13 mouse cellular contexts compared by ENCODE assay signal in the genomic region with DNA sequence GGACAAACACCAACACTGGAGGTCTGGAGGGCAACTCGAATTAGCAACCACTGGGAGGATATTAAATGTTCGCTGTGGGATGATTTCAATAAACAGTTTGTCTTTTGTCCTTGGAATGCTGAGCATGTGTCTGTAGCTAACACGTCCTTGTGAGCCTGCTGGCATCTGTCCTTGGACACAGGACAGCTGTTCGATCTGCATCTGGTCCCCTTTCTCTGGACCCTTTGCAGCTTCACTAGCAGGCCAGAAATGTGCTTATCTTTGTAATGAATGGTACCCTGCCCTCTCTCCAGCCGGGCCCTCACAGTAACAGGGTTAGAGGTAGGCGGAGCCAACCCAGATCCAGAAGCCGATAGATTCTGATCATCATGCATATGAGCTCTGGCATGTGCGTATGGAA. TPM values are rescaled to one million over a fixed set of nuclear protein-coding genes. Genes with fewer than 3 reads are reported as not detected.
DNase-seq lines count a peak whose midpoint lies in the region; ATAC-seq and TF ChIP-seq lines count a peak whose summit lies in the region.
"Had no signal": no experiment of that assay in that cellular context is flagged by ENCODE, and none has a peak within 500 bp of the region (broad histone marks: within the 10 kb centered on the region; RNA-seq: fewer than 3 reads in every experiment).

No protein-coding gene starts in this region.

- no peaks in the 10 kb centered on the region for H3K27me3 ChIP-seq in intestine, embryonic 14.5 days (replicated peaks; ENCODE audit: control insufficient read depth, insufficient read depth, low read length)
- H3K27me3 ChIP-seq in intestine, postnatal 0 days (replicated peaks; ENCODE audit: control insufficient read depth, insufficient read depth, low read length), result no peaks in the 10 kb centered on the region
- H3K27me3 ChIP-seq in neural tube, embryonic 15.5 days (replicated peaks), result no peaks in the 10 kb centered on the region

- no peak overlapping the region for H3K4me2 ChIP-seq in intestine, embryonic 14.5 days (ENCODE audit: low read length)
- no peak overlapping the region for H3K4me2 ChIP-seq in intestine, postnatal 0 days (replicated peaks; ENCODE audit: low read depth)
- H3K4me2 ChIP-seq in neural tube, embryonic 15.5 days, result no peak overlapping the region
- H3K4me2 ChIP-seq: liver, embryonic 11.5 days had no signal

- WGBS in intestine, embryonic 14.5 days, result 32% methylated on average over 8 of the region's 8 CpGs
- 46% methylated on average over 8 of the region's 8 CpGs for WGBS in intestine, postnatal 0 days
- 65% methylated on average over 8 of the region's 8 CpGs for WGBS in neural tube, embryonic 15.5 days

- H3K4me3 ChIP-seq in intestine, embryonic 14.5 days (ENCODE audit: low read depth, low read length), result no peak overlapping the region
- no peak overlapping the region for H3K4me3 ChIP-seq in intestine, postnatal 0 days (ENCODE audit: low read depth, low read length)
- H3K4me3 ChIP-seq in neural tube, embryonic 15.5 days (replicated peaks), result no peak overlapping the region
- H3K4me3 ChIP-seq: heart, adult 2 months; myocyte had no signal

- no peaks in the 10 kb centered on the region for H3K36me3 ChIP-seq in intestine, embryonic 14.5 days (ENCODE audit: control insufficient read depth, insufficient read depth, low read length)
- H3K36me3 ChIP-seq in intestine, postnatal 0 days (ENCODE audit: control insufficient read depth, insufficient read depth), result no peaks in the 10 kb centered on the region
- no peaks in the 10 kb centered on the region for H3K36me3 ChIP-seq in neural tube, embryonic 15.5 days

- no peak for TF ChIP-seq CTCF in intestine, postnatal 0 days (IDR thresholded peaks at IDR 0.05; ENCODE audit: low read depth)

- H3K9me3 ChIP-seq in intestine, embryonic 14.5 days (ENCODE audit: control insufficient read depth, low read length), result no peaks in the 10 kb centered on the region
- no peaks in the 10 kb centered on the region for H3K9me3 ChIP-seq in intestine, postnatal 0 days (ENCODE audit: control insufficient read depth)
- no peaks in the 10 kb centered on the region for H3K9me3 ChIP-seq in neural tube, embryonic 15.5 days (replicated peaks)

- peak overlapping the region; percentile 48; the same call in 1 of the 2 replicates for H3K27ac ChIP-seq in intestine, embryonic 14.5 days (ENCODE audit: low read depth)
- no peak overlapping the region for H3K27ac ChIP-seq in intestine, postnatal 0 days (ENCODE audit: low read depth, low read length)
- peak overlapping the region; percentile 33; the same call in 1 of the 2 replicates for H3K27ac ChIP-seq in neural tube, embryonic 15.5 days (replicated peaks)
- H3K27ac ChIP-seq: heart, adult 2 months had no signal

- intact Hi-C loops in gastrocnemius, postnatal 14 days (cut with DNase I; ENCODE audit: low total_unique reads), result no loop called here
- intact Hi-C loops in left cerebral cortex, postnatal 36 days (cut with DNase I), result no loop called here

- DNase-seq in intestine, embryonic 14.5 days (ENCODE audit: low spot score), result no peak
- no peak for DNase-seq in neural tube, embryonic 10.5 days (ENCODE audit: extremely low spot score, low spot score)
- peak; percentile 63 to 70 for DNase-seq in kidney, postnatal 4 days
- peak; percentile 56 for DNase-seq in lung, postnatal 36 days
- DNase-seq in gastrocnemius, postnatal 14 days, result no peak
- no peak for DNase-seq in left cerebral cortex, postnatal 36 days (ENCODE audit: low spot score in 2 of 2)
- DNase-seq: heart, adult 2 months; spleen, adult 18-20 months had no signal

- no peak overlapping the region for H3K9ac ChIP-seq in intestine, embryonic 14.5 days (ENCODE audit: low read length)
- no peak overlapping the region for H3K9ac ChIP-seq in intestine, postnatal 0 days (ENCODE audit: low read depth, low read length)
- no peak overlapping the region for H3K9ac ChIP-seq in neural tube, embryonic 15.5 days (replicated peaks)

- no peak for ATAC-seq in intestine, embryonic 14.5 days (replicated peaks; ENCODE audit: low FRiP score, low TSS enrichment, low read depth)
- no peak for ATAC-seq in intestine, postnatal 0 days
- ATAC-seq in neural tube, embryonic 15.5 days (ENCODE audit: low FRiP score), result no peak

- peaks cover 13% of the 10 kb centered on the region for H3K4me1 ChIP-seq in intestine, embryonic 14.5 days (replicated peaks; ENCODE audit: control insufficient read depth, insufficient read depth, low read length)
- H3K4me1 ChIP-seq in intestine, postnatal 0 days (replicated peaks; ENCODE audit: control insufficient read depth, insufficient read depth, low read length), result no peaks in the 10 kb centered on the region
- H3K4me1 ChIP-seq in neural tube, embryonic 15.5 days, result peaks cover 9% of the 10 kb centered on the region

RNA-seq across cellular contexts. Expression of gene Tmem150c, which starts 32.3 kb away (rescaled TPM):
- 1.1 and 1.4 TPM in 2 replicates for polyA plus RNA-seq in intestine, embryonic 14.5 days (2014; fragmentation: Nextera tagmentation; extraction: Ambion mirVana)
- 0.93 and 1.1 TPM in 2 replicates for polyA plus RNA-seq in intestine, postnatal 0 days (2015; fragmentation: Nextera tagmentation; extraction: Ambion mirVana)
- 29.1 and 35.0 TPM in 2 replicates for polyA plus RNA-seq in neural tube, embryonic 15.5 days (2015; fragmentation: Nextera tagmentation; extraction: Ambion mirVana)
- total RNA-seq in gastrocnemius, postnatal 14 days (2021), result 1 to 10 TPM; 3.6 to 4.1 TPM
- total RNA-seq in left cerebral cortex, postnatal 36 days (2021), result 10 to 100 TPM; 37.6 to 43.7 TPM
- total RNA-seq: megakaryocyte-erythroid progenitor cell, adult 5-6 weeks had no signal
- polyA plus RNA-seq: myocyte had no signal

Comparison
In these comparisons a context has a peak if more than half of its experiments do, and no peak if none do; other contexts are left out.
1. DNase-seq: peak in kidney, postnatal 4 days (2 of 2) and lung, postnatal 36 days (single experiment); none in intestine, embryonic 14.5 days (single experiment), neural tube, embryonic 10.5 days (single experiment), gastrocnemius, postnatal 14 days (single experiment) and left cerebral cortex, postnatal 36 days (0 of 2).
2. RNA of gene Tmem150c, which starts 32.3 kb away (polyA plus RNA-seq): 29.1 to 35.0 TPM in neural tube, embryonic 15.5 days; 1.1 to 1.4 TPM in intestine, embryonic 14.5 days and 0.93 to 1.1 TPM in intestine, postnatal 0 days; every median in the first group is over 10 times any median in the second.